Mouse (Mus musculus) T-helper 2 cell (primary cell): ENCODE data around the gene Ints14.
"Not testable (repeated sequence)": the region's sequence is repeated elsewhere in the genome, so short reads cannot be mapped to it uniquely, and the experiment has no call there.

Experiments
- in situ Hi-C: fragments of 300-600 bp; cut with MboI, MseI; formaldehyde crosslinking; loops from one replicate; pipeline ENCODE4 v1.15.1; 2025; ENCODE audit warnings: high pct_unique_total_duplicates

Ints14 gene

GRCm38 (mm10) chr9:65019146-65019545, 58.4 kb downstream of the Ints14 start:
- in situ Hi-C loops, result no loop called here

DNA sequence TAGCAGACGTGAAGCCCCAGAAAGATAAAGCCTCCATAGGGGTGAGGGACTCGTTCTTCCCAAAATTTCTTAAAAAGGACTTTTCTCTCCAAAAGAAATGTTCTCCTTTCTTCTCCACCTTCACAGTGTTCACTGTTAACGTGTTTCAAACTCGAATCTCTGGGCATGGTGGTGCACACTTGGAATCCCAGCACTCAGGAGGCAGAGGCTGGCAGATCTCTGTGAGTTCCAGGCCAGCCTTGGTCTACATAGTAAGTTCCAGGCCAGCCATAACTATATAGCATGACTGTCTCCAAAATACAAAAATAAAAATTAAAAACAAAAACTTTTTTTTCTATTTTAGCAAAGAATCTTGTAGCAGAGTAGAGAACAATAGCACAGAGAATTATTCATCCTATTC, 59.4 kb downstream of the Ints14 start:
- in situ Hi-C loops, result no loop called here

GRCm38 (mm10) chr9:65020991-65021886, 60.5 kb downstream of the Ints14 start, which contains the start of gene Hacd3:
TSS of gene Hacd3 (minus strand) at chr9:65021693.
- in situ Hi-C loops, result no loop called here

- in situ Hi-C loops, result no loop called here
Measured at GRCm38 (mm10) chr9:65021887-65022579, 61.3 kb downstream of the Ints14 start.

DNA sequence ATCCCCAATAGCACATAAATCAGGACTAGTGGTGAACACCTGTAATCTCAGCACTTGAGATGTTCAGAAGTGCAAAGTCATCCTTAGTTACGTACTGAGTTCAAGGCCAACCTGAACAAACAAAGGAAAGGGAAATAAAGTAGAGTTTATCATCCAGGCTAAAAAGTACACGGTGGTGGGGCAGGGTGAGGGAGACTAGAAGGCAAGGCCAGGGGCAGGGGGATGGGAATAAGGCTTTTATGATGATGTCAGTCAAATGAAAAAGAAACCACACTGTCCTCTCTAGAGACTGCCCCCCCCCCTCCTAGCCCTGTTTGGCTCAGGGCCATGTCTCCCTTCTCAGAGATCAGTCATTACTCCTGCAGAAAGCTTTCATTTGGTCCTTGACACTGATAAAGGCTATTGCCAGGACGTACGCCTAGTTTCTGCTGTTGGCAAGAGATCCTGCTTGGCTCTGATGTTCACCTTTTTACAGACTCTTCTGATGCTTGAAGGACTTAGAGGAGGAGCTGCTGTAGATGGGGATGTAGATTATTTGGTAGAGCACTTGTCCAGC, 62.0 kb downstream of the Ints14 start:
- in situ Hi-C loops, result no loop called here

- in situ Hi-C loops, result no loop called here
Measured at GRCm38 (mm10) chr9:65023447-65023846, 62.7 kb downstream of the Ints14 start.

GRCm38 (mm10) chr9:65027241-65027640, 66.5 kb downstream of the Ints14 start:
- in situ Hi-C loops, result no loop called here

DNA sequence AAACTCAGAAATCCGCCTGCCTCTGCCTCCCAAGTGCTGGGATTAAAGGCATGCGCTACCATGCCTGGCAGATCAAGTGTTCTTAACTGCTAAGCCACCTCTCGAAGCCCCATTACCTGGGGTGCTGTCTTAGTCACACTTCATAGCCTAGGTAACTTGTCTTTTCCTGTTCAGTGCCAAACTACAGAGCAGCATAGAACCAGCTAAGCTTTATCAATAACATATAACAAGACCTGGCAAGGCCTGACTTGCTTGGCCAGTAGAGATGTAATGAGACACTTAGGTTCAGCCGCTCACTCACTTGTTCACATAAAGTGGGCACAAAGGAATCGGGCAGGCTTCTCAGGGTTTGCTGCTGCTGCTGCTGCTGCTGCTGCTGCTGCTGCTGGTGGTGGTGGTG, 67.6 kb downstream of the Ints14 start:
- in situ Hi-C loops, result no loop called here

DNA sequence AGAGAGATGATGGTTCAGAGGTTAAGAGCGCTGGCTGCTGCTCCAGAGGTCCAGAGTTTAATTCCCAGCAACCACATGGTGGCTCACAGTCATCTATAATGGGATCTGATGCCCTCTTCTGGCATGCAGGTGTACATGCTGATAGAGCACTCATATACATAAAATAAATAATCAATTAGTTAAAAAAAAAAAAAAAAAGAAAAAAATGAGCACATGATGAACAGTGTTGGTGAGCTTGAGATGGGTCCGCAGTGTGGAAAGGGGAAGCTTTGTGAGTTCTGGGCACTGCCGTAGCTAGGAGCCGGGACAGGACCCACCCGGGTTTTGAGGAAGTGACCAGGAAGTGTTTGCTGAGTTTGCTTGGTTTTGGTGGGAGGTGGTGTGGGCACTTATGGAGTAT, 70.7 kb downstream of the Ints14 start:
- in situ Hi-C loops, result not testable (repeated sequence)

GRCm38 (mm10) chr9:65031894-65032268, 71.2 kb downstream of the Ints14 start:
- in situ Hi-C loops, result no loop called here

DNA sequence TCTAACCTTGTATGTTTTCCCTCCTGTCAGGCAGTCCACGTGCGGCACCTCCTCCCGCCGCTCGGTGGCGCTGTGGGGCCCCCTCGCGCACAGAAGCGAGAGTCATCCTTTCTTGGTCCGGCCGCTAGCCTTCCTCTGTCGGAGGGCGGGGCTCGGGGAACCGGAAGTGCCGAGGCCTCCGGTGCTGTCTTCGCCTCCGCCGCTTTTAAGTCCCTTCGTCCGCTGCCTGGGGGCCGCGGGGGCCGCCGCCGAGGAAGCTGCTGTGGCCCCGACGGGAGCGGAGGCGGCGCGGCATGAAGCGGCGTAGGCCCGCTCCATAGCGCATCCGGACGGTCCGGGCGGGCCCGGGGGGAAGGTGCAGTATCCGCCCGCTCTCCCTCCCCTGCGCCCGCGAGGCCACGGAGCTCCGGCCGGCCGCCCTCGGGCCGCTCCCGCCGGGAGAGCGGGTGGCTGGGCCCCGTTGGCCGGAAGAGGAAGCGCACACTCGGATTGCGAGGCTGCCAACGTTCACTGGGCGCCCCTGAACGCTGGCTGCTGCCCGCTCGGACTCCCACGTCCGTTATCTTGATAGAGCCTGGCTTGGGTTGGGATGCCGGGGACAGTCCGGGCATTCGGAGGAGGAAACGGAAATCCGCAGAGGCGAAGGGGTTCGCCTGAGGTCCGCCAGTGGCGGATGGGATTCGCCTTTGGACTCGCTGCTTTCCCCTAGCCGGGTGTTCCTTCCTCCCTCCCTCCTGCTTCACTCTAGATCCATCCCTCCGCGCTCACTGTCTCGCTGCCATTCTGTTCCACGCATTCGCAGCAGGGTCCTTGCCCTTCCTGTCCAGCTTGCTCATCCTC, 71.8 kb downstream of the Ints14 start, which contains the start of gene Dpp8:
Dpp8 (plus strand) TSS at position 146 of the 840 bp plus-strand sequence.
- in situ Hi-C loops, result no loop called here

- in situ Hi-C loops, result no loop called here
Measured at GRCm38 (mm10) chr9:65036456-65036855, 75.8 kb downstream of the Ints14 start.
